Mouse (Mus musculus) thymus, adult 2 months (tissue): ENCODE data around the gene Rap1gap.

ENCODE experiments used
- CTCF ChIP-seq: fragments of 200-500 bp; IDR thresholded peaks from 2 replicates; pipeline ENCODE4 v1.5.1; 2012; ENCODE audit warnings: mild to moderate bottlenecking, control low read depth, low read length, moderate library complexity, borderline replicate concordance; ENCODE audit not compliant: control insufficient read depth, poor library complexity, insufficient read depth; ENCODE audit errors: extremely low read depth
- POLR2A ChIP-seq: fragments of 200-500 bp; IDR thresholded peaks from 2 replicates; pipeline ENCODE4 v1.6.1; 2012; ENCODE audit warnings: mild to moderate bottlenecking, low read length, control low read depth, moderate library complexity; ENCODE audit not compliant: control insufficient read depth, poor library complexity, insufficient read depth; ENCODE audit errors: extremely low read depth

DNA sequence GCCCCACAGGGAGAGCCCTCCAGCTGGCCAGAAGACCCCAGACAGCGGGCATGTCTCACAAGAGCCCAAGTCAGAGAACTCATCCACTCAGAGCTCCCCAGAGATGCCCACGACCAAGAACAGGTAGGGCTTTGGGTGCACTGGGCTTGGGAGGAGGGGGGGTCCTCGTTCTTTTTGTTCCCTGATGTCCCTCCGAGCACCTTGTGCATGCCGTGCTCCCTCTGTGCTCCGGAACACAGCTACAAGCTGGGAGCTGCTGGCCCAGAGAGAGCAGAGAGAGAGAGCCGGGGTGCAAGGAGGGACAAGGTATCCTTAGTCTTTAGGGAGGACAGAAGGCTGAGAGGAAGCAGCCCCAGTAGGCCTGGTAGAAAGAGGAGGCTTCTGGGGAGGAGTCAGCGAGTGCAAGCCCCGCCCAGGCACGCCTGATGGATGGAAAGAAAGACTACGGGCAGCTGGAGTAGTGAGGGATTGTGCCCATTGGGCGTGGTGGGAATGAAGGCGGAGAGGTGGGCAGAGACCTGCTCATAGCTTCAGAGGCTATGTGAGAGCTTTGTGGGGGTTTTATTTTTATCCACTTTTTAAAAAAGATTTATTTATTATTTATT lies 61.1 kb downstream of the Rap1gap start:
- TF ChIP-seq CTCF: no peak
- no peak for TF ChIP-seq POLR2A
